Mouse (Mus musculus) embryonic facial prominence, embryonic 15.5 days (tissue): ENCODE measurements around the gene Ipp. TPM values are rescaled to one million over a fixed set of nuclear protein-coding genes. Genes with fewer than 3 reads are reported as not detected.

Experiments
- ATAC-seq: fragments of 200-750 bp; cut with Nextera tagmentation; 2 replicates; pipeline ENCODE4 v1.8.0; 2017; ENCODE audit warnings: low read depth, moderate TSS enrichment; ENCODE audit not compliant: insufficient number of reproducible peaks, low FRiP score, low TSS enrichment
- H3K27ac ChIP-seq: fragments of 300-500 bp; sonication (generic); replicated peaks from 2 replicates; pipeline ENCODE4 v1.5.1; 2015; ENCODE audit warnings: mild to moderate bottlenecking, inconsistent platforms
- H3K27me3 ChIP-seq: fragments of 300-500 bp; sonication (generic); 2 replicates; pipeline ENCODE4 v1.6.1; 2015; ENCODE audit warnings: inconsistent platforms
- H3K36me3 ChIP-seq: fragments of 300-500 bp; sonication (generic); 2 replicates; pipeline ENCODE4 v1.6.1; 2015; ENCODE audit warnings: mild to moderate bottlenecking, inconsistent platforms
- H3K4me1 ChIP-seq: fragments of 300-500 bp; sonication (generic); 2 replicates; pipeline ENCODE4 v1.6.1; 2015; ENCODE audit warnings: inconsistent platforms
- H3K4me2 ChIP-seq: fragments of 300-500 bp; sonication (generic); replicated peaks from 2 replicates; pipeline ENCODE4 v1.6.1; 2015; ENCODE audit warnings: mild to moderate bottlenecking, inconsistent platforms
- H3K4me3 ChIP-seq: fragments of 300-500 bp; sonication (generic); replicated peaks from 2 replicates; pipeline ENCODE4 v1.5.1; 2015; ENCODE audit warnings: mild to moderate bottlenecking, inconsistent platforms
- H3K9ac ChIP-seq: fragments of 300-500 bp; sonication (generic); 2 replicates; pipeline ENCODE4 v1.6.1; 2015; ENCODE audit warnings: inconsistent platforms
- H3K9me3 ChIP-seq: fragments of 300-500 bp; sonication (generic); replicated peaks from 2 replicates; pipeline ENCODE4 v1.6.1; 2016; ENCODE audit warnings: inconsistent platforms
- whole genome bisulfite sequencing: fragments of 180-500 bp; shearing (Covaris S2); methylation state at CpG from one replicate; pipeline ENCODE4 v1.1.7; 2015; 5-methylcytosine and 5-hydroxymethylcytosine counted together
- polyA plus RNA-seq: library from polyadenylated mRNA; unstranded; fragments of >200 nt; fragmentation: Nextera tagmentation; extraction: Ambion mirVana; gene quantifications from 2 replicates; pipeline ENCODE4 v1.2.1, GENCODE M21; 2015

Gene Ipp
- polyA plus RNA-seq, 1 experiment from 2014 or later, result 12.3 TPM

DNA sequence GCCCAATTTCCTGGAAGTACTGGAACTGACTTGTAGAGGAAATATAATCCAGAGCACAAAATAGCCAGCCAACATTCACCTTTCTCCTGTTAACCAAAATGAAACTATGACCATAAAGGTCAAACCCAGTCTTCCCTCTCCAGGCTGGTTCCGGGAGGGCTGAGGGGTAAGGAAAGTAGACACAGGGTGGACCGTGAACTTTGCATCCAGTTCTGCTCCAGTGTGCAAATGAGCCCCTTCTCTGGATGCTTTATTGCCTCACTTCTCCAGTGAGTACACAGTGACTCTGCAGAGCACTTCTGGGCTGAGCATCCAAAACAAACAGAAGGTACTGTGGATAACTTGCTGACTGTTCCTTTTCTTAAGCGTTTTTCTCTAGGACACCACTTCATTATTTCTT lies 7.4 kb upstream of the Ipp start:
- Histone ChIP-seq H3K27me3 (no peaks in the 10 kb centered on the region), H3K9me3 (no peaks in the 10 kb centered on the region), H3K9ac (no peak overlapping the region), H3K4me2 (no peak overlapping the region), H3K27ac (no peak overlapping the region), H3K4me3 (no peak overlapping the region), H3K4me1 (no peaks in the 10 kb centered on the region), H3K36me3 (no peaks in the 10 kb centered on the region)
- no peak for ATAC-seq
- WGBS, result 70% methylated on average over 3 of the region's 3 CpGs

DNA sequence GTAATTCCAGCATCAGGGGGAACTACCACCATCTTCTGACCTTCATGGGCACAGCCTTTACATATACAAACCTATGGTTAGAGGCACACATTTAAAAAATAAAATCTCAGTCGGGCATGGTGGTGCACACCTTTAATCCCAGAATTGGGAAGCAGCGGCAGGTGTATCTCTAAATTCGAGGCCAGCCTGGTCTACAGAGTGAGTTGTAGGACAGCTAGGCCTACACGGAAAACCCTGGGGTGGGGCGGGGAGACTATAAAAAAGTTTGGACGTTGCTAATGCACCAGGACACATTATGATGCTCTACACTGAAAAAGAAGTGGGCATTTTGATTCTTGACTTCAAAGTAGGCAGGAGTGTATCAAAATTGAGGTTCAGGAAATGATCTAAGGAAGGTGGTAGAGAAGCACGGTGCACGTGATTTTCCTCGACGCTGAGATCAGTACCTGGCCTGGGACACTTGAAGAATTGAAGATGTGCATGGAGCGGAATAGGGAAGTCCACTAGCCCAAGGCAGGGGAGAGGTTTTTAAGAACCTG lies 394 bp upstream of the Ipp start:
- H3K27ac ChIP-seq, result peak overlapping the region; percentile 89; the same call in 1 of the 2 replicates
- no peaks in the 10 kb centered on the region for H3K36me3 ChIP-seq
- peak overlapping the region; percentile 67 for H3K9ac ChIP-seq
- 24% methylated on average over 11 of the region's 11 CpGs for WGBS
- H3K27me3 ChIP-seq, result no peaks in the 10 kb centered on the region
- peak overlapping the region; percentile 63 for H3K4me2 ChIP-seq
- H3K4me3 ChIP-seq, result peak overlapping the region; percentile 68
- no peaks in the 10 kb centered on the region for H3K9me3 ChIP-seq
- H3K4me1 ChIP-seq, result peaks cover 14% of the 10 kb centered on the region; the same call in 1 of the 2 replicates
- ATAC-seq, result no peak

DNA sequence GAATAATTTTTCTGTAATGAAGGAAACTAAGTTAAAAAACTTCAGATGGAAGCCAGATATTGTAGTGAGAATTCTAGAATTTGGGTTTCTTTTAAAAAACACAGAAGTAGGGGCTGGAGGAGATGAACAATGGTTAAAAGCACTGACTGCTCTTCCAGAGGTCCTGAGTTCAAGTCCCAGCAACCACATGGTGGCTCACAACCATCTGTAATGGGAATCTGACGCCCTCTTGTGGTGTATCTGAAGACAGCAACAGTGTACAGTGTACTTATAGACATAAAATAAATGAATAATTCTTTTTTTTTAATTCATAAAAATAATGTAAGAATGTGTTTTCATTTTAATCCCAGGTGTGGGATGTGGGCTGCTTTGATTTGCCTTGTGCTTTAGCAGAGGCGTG lies 23.8 kb downstream of the Ipp start:
- H3K27me3 ChIP-seq, result no peaks in the 10 kb centered on the region
- H3K4me3 ChIP-seq, result no peak overlapping the region
- H3K4me1 ChIP-seq, result no peaks in the 10 kb centered on the region
- no peak overlapping the region for H3K4me2 ChIP-seq
- H3K9me3 ChIP-seq, result no peaks in the 10 kb centered on the region
- no peak for ATAC-seq
- H3K27ac ChIP-seq, result no peak overlapping the region
- H3K9ac ChIP-seq, result no peak overlapping the region
- peaks cover 16% of the 10 kb centered on the region for H3K36me3 ChIP-seq
- 67% methylated on average over 2 of the region's 2 CpGs for WGBS

DNA sequence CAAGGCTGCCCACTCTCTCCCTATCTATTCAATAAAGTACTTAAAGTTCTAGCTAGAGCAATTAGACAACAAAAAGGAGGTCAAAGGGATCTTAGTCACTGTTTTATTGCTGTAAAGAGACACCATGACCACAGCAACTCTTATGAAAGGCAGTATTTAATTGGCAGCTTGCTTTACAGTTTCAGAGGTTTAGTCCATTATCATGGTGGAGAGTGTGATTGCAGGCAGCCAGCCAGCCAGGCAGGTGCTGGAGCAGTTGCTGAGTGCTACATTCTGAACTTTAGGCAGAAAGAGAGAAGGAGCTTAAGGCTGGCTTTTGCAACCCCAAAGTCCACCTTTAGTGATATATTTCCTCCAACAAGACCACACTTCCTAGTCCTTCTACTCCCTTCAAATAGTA lies 29.0 kb downstream of the Ipp start:
- no peaks in the 10 kb centered on the region for H3K27me3 ChIP-seq
- H3K9me3 ChIP-seq, result no peaks in the 10 kb centered on the region
- H3K9ac ChIP-seq, result no peak overlapping the region
- H3K4me2 ChIP-seq, result no peak overlapping the region
- H3K27ac ChIP-seq, result no peak overlapping the region
- ATAC-seq, result no peak
- peaks cover 20% of the 10 kb centered on the region; the same call in 1 of the 2 replicates for H3K36me3 ChIP-seq
- no peaks in the 10 kb centered on the region for H3K4me1 ChIP-seq
- H3K4me3 ChIP-seq, result no peak overlapping the region

DNA sequence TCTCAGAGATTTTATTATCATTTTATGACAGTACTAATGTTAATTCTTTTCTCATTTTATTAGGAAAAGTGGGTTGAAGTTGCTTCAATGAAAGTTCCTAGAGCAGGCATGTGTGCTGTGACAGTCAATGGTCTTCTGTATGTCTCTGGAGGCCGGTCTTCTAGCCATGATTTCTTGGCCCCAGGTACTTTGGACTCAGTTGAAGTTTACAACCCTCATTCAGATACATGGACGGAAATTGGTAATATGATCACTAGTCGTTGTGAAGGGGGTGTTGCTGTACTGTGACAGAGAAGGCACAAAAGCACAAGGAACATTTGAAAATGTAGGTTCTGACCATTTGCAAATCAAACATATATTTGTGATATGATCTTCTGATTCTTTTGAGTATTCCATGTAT lies 30.4 kb downstream of the Ipp start:
- 85% methylated on average over 3 of the region's 3 CpGs for WGBS
- no peak for ATAC-seq
- no peaks in the 10 kb centered on the region for H3K9me3 ChIP-seq
- no peak overlapping the region for H3K4me2 ChIP-seq
- no peaks in the 10 kb centered on the region for H3K27me3 ChIP-seq
- H3K4me1 ChIP-seq, result no peaks in the 10 kb centered on the region
- no peak overlapping the region for H3K27ac ChIP-seq
- H3K9ac ChIP-seq, result no peak overlapping the region
- peaks cover 13% of the 10 kb centered on the region; the same call in 1 of the 2 replicates for H3K36me3 ChIP-seq
- no peak overlapping the region for H3K4me3 ChIP-seq

DNA sequence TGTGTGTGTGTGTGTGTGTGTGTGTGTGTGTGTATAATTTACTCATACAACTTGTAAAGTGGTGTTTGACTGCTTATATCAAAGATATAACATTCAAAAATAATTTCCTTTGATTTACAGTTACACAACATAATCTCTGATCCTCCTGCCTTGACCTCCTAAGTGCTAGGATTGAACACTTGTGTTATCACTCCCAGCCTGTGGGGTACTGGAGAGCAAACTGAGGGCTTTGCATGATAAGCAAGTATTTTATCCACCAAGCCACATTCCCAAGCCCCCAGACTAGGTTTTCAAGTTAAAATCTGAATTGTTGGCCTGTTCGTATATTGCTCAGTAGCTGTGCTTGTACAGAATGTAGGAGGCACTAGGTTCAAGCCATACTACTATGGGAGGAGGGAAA lies 43.1 kb downstream of the Ipp start:
- 89% methylated on average over 1 of the region's 1 CpGs for WGBS
- no peak for ATAC-seq
- Histone ChIP-seq H3K36me3 (peaks cover 15% of the 10 kb centered on the region), H3K9me3 (no peaks in the 10 kb centered on the region), H3K9ac (no peak overlapping the region), H3K4me2 (no peak overlapping the region), H3K4me1 (no peaks in the 10 kb centered on the region), H3K27me3 (no peaks in the 10 kb centered on the region), H3K4me3 (no peak overlapping the region), H3K27ac (no peak overlapping the region)

DNA sequence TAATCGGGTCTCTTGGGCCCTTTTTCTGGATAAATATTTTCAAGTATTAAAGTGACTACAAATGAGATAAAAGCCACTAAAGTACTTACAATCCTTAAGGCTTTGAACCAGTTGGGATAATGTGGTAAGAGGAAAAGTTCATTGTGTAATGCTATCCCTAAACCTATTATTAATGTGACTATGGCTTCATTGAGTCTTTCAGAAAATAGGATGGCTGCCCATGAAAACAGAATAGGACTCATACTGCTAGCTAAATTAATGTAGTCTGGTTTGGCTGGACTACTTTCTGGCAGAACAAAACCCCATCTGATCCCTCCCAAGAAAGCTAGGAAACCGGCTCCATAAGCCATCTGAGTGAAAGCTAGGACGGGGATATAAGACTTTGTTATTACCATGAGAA lies 45.7 kb downstream of the Ipp start:
- 85% methylated on average over 3 of the region's 3 CpGs for WGBS
- no peak for ATAC-seq
- peaks cover 15% of the 10 kb centered on the region for H3K36me3 ChIP-seq

DNA sequence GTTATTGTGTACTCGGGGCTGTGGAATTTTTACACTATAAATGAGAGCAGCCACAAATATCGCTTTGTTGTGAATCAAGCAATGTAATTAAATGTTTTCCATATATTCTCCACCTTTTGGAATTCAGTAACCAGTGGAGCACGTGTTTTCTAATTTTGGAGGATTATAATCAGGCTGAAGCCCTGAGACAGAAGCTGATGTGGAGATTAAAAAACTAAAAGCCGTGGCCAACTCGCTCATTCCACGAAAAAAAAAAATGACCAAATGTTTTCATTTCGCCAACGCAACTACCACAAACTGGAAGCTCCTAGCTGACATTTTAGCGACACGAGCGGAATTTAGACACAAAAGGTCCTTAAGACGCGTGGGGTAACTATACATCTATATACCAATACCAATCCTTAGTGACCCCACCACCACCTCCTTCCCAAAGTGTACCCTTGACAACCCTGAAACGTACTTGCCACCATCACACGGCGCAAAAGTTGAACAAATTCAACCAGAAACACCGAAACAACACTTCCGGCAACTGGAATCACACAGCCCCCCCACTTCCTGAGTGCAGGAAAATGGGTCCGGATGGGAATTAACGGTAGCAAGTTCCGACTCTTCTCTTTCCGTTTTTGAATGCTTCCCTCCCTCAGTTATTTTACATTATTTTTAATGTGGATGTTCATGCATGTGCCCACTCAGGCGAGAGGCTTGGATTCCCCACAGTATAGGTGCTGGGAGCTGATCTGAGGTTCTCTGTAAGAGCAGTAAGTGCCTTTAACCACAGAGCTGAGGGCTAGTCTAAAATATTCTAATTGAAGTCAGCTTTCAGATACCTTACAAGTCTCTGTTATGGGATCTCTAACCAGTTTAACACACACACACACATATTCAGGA lies 48.3 kb downstream of the Ipp start, which contains the start of gene Tmem69:
Gene Tmem69, minus strand, starts transcription at position 524 of the 888 bp plus-strand sequence.
- H3K4me1 ChIP-seq, result no peaks in the 10 kb centered on the region
- peak within 1 kb of the TSS; percentile 89 for H3K4me2 ChIP-seq
- no peaks in the 10 kb centered on the region for H3K9me3 ChIP-seq
- peak within 1 kb of the TSS; percentile 76 for H3K4me3 ChIP-seq
- peak within 1 kb of the TSS; percentile 98 for H3K27ac ChIP-seq
- WGBS, result 2% methylated on average over 23 of the region's 23 CpGs
- H3K9ac ChIP-seq, result peak within 1 kb of the TSS; percentile 69
- H3K36me3 ChIP-seq, result peaks cover 15% of the 10 kb centered on the region
- no peaks in the 10 kb centered on the region for H3K27me3 ChIP-seq
- no peak for ATAC-seq

More for the DNA sequence above, 45.7 kb downstream of the Ipp start:
- no peaks in the 10 kb centered on the region for H3K9me3 ChIP-seq
- H3K4me2 ChIP-seq, result no peak overlapping the region
- H3K27ac ChIP-seq, result no peak overlapping the region
- no peaks in the 10 kb centered on the region for H3K27me3 ChIP-seq
- H3K4me1 ChIP-seq, result no peaks in the 10 kb centered on the region
- no peak overlapping the region for H3K4me3 ChIP-seq
- H3K9ac ChIP-seq, result no peak overlapping the region

DNA sequence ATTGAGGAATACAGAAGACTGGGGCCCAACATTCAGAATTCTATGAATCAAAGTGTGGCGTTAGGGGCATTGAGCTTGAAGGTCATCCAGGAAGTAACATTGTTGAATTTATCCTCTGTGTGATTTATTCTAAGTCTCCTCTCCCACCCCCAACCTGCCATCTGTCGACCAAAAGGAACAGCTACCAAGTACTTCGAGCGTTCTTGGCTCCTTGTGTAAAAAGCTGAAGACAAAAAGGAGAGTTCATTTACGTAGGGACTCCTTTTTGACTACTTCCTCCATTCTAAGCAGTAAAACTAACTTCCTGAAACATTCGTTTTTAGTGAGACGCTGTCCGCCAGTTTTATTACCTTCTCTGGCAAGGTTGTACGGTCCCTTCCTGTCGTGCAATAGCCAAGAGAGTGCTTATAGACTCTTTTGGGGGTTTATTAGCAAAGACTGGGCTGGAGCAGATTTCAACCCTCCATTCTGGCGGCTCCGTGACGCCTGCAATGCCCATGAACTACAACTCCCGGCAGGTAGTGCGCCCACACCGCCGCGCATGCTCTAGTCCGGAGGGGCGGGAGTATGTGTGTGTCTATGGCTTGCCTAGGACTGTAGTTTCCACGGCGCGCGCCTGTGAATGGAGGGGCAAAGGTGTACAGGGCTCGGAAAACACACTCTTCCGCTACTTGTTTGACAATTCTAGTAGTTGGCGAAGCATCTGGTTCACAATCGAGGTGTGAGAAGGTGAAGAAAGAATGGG lies 49.4 kb downstream of the Ipp start:
- Histone ChIP-seq H3K4me3 (peak overlapping the region; percentile 76), H3K9ac (peak overlapping the region; percentile 69), H3K9me3 (no peaks in the 10 kb centered on the region), H3K27ac (peak overlapping the region; percentile 98), H3K27me3 (no peaks in the 10 kb centered on the region), H3K4me2 (peak overlapping the region; percentile 89), H3K4me1 (no peaks in the 10 kb centered on the region), H3K36me3 (peaks cover 15% of the 10 kb centered on the region)
- ATAC-seq, result peak; percentile 93
- WGBS, result under 1% methylated on average over 28 of the region's 28 CpGs

DNA sequence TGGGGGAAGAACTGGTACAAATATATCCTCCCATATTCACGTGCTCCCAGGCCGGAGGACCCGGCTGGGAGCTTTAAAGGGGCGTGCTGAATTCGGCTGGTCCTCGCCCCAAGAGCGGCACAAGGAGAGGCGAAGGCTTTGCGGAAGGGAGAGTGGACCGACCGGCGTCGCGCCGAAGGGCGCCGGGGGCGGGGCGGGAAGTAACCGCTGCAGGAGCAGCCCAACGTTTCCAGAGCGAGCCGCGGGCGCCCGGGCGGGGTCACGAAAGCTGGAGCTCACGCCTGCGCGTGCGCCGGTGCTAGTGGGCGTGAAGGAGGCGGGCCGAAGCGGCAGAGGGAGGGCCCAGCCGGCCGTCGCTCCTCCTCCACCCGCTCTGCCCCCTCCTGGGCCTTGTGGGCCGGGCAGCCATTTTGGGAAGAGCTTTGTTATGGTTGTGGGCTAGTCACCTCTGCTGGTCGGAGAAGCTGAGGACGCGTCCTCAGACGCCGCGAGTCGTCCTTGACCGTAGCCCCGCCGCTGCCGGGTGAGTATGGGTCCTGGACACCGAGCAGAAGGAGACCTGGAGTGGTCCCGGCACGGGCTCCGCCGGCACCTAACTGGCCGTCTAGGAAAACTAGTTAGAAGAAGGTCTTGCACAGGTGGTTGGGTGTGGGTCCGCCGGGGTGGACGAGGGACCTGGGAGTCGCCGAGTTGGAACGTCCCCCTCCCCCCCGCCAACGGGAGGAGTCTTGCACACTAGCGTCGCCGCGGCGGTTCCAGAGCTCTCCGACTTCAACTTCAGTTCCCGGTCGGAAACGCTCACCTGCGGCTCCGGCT lies 50.2 kb downstream of the Ipp start, which contains the start of gene Gpbp1l1:
Gene Gpbp1l1, plus strand, starts transcription at position 353 of the 816 bp plus-strand sequence.
- Histone ChIP-seq H3K4me2 (peak within 1 kb of the TSS; percentile 89), H3K27ac (peak within 1 kb of the TSS; percentile 98), H3K27me3 (no peaks in the 10 kb centered on the region), H3K4me3 (peak within 1 kb of the TSS; percentile 76), H3K9ac (peak within 1 kb of the TSS; percentile 75), H3K36me3 (peaks cover 11% of the 10 kb centered on the region), H3K9me3 (no peaks in the 10 kb centered on the region), H3K4me1 (no peaks in the 10 kb centered on the region)
- under 1% methylated on average over 76 of the region's 78 CpGs for WGBS
- ATAC-seq, result peak; percentile 98
